Mouse (Mus musculus): Measurements from ENCODE around the gene Tmem131l.
A peak's percentile ranks its signal among the peaks of the same experiment; 100 is the strongest.

The Tmem131l gene

GRCm38 (mm10) chr3:84039646-84040475 is at the start of gene Tmem131l:
Gene Tmem131l, minus strand, starts transcription at chr3:84040175.
- no peak for DNase-seq (ENCODE audit: low read depth, low spot score)

DNA sequence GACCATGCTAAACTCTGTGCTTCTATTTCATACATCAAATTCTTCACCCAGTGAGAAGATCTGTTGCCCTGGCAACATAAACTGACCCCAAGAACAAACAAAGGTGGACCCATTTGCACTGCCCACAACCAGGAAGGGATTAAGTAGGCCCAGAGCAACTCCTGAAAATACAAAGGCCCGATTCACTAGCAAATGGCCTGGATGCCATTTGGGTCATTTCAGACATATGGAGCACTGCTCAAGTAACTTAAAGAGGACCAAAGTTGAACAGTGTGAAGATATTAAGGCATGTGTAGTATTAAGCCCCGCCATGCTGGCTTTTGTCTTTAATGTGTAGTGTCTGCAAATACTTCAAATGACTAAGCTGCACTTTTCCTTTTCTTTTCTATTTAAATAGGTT is 46.9 kb upstream of the Tmem131l start:
- no peak for DNase-seq (ENCODE audit: low read depth, low spot score)

DNA sequence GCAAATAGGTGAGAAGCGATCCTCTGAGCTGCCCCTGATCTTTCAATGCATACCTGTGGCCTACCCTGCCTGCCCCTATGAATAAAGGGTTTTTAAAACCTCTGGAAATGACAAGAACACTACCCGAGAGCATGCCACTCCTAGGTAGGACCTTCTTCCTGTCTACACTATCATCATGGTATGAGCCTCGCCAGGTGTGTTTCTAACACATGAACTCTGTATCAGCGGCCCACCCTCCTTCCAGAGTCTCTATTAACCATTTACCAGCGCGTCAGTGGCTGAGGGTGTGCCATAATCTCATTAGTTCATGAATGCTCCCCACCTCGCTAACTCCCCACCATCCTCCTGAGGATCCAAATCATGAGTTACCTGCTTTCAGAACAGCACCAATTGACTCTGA is 46.4 kb upstream of the Tmem131l start:
- DNase-seq (ENCODE audit: low read depth, low spot score), result no peak

GRCm38 (mm10) chr3:84085429-84085828 is 45.5 kb upstream of the Tmem131l start:
- DNase-seq (ENCODE audit: low read depth, low spot score), result no peak

- peak; percentile 40 for DNase-seq (ENCODE audit: low read depth, low spot score)
Measured at GRCm38 (mm10) chr3:84081208-84081722, 41.3 kb upstream of the Tmem131l start.

GRCm38 (mm10) chr3:84080074-84080473 is 40.1 kb upstream of the Tmem131l start:
- DNase-seq (ENCODE audit: low read depth, low spot score), result no peak

DNA sequence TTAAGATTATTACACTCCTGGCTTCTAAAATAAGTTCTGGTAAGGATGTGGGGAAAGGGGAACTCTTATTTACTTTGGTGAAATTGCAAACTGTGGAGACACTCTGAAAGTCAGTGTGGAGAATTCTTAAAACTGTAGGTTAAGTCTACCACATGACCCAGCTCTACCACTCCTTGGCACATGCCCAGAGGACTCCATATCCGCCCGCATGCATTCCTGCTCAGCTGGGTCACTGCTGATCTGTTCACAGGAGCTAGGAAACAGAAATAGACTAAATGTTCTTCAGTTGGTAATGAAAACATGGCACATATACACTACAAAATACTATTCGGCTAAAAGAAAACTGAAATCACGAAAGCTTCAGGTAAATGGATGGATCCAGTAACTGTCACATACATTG is 37.5 kb upstream of the Tmem131l start:
- no peak for DNase-seq (ENCODE audit: low read depth, low spot score)

DNA sequence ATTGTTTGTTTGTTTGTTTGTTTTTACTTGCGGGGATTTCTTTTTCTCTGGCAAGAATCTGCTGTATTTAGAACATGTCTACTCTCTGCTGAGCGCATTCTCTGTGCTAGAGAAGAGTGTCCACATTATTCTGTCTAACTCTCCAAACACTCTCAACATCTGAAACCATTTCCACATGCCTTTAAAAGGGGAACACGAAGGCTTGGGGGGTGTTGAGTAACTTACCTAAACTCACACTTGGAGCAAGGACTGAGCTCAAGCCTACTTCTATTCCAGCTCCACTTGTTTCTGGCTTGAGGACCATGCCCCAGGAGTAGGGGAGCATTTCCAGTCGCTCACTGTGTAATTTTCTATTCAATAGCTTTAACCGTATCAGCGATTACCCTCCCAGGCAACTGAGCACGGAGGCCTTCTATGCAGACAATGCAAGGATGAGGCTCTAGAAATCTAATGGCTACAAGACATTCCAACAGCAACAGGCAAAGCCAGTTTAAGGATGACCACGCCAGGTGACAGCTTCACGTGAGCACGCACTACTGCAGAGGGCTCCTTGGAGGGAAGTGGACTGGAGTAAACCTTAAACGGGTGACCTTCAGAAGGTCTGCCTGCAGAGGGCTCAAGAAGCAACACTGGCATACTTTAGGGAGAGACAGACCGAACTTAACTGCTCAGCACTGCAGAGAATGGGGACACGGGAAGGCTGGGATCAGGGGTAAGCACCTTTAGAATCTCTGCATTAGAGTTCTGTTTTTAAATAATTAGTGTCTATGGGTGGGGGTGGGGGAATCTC is 36.8 kb upstream of the Tmem131l start:
- no peak for DNase-seq (ENCODE audit: low read depth, low spot score)

DNA sequence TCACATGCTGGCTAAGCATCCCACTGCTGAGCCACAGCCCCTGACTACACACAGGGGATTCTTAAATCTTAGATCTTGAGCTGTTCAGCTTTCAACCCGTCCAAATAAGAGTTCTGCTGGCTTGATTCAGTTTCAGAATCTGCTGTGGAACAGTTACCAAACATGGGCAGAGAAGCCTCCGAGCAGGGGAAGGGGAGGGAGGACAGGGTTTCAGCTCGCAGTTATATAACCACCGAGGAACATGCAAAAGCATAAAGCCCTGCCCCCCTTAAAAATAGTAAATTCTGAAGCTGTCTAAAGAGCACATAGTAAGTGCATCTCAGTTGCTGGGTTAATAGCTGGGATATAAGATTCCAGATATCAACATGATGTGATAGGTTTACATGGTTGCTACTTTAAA is 35.5 kb upstream of the Tmem131l start:
- no peak for DNase-seq (ENCODE audit: low read depth, low spot score)

DNA sequence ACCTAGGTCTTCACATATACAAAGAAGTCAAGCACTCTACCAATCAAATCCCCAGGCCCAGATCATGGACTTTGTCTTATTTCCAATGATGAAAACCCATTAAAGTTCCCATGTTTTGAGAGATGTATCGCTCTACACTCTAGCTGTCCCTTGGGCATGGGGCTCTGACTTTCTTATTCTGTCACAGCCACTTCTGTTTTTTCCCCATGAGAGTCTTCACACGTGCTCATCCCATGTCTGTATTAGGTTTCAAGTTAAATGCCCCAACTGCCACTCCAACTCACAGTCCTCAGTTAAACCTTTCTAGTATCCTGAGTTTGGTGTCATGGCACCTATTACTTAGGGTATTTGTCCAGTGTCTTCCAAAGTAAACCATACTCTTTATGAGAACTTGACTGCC is 34.8 kb upstream of the Tmem131l start:
- DNase-seq (ENCODE audit: low read depth, low spot score), result no peak

GRCm38 (mm10) chr3:84071641-84072040 is 31.7 kb upstream of the Tmem131l start:
- no peak for DNase-seq (ENCODE audit: low read depth, low spot score)

GRCm38 (mm10) chr3:84070811-84071210 is 30.8 kb upstream of the Tmem131l start:
- no peak for DNase-seq (ENCODE audit: low read depth, low spot score)

- DNase-seq (ENCODE audit: low read depth, low spot score), result no peak
Measured at GRCm38 (mm10) chr3:84068831-84069709, 29.1 kb upstream of the Tmem131l start.

DNA sequence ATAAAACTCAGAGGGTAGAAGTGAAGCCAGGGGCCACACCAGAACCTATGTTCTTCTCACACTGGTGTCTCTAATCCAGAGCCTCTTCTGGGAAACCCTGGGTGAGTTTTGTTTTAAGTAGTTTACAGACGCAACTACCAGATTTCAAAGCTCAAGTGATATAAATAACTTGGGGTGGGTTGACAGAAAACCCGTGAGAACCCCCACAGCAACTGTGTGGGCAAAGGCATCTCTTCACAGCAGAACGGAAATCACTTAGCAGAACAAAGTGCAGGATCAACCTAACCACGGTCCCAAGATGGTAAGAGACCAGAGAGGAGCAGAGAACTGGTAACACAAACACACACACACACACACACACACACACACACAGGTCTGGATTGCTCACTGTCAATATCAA is 25.9 kb upstream of the Tmem131l start:
- no peak for DNase-seq (ENCODE audit: low read depth, low spot score)

GRCm38 (mm10) chr3:84063369-84063914 is 23.5 kb upstream of the Tmem131l start:
- no peak for DNase-seq (ENCODE audit: low read depth, low spot score)

DNA sequence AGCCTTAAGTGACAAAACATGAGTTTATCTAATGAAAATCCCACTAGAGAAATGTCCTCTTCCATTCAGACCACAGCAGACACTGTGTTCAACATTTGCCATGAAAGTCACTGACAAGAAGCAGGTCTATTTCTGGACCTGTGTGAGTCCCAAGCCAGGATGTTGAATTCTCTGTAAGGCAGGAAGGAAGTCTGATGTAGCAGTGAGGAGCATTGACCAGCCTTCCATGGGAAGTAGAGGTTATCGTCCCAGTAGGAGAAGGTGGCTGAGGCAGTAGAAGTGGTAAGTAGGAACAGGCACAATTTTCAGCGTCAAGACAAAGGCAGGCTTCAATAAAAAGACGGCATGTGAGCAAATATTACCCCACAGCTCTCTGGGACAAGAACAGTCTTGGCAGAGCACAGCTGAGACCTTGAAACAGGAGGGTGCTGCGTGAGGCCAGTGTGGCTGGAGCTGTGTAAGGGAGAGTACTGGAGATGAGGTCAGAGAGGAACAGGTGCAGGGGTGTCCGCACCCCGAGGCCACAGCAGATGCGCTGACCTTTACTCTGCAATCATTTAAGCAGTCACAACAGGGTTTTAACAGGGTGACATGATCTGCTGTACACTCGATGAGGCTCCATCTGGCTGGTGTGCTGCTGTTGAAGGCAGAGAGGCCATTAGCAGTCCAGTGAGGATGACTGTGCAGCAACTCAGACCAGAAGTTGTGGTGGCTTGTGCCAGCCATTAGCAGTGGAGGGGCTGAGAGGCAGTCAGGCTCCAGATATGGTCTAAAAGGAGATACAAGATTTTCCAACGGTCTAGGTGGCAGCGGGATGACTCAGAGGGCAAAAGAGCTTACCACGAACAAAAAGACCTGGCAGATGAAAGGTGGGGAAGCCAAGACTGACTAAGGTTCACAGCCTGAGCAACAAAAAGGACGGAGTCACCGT is 21.8 kb upstream of the Tmem131l start:
- no peak for DNase-seq (ENCODE audit: low read depth, low spot score)

DNA sequence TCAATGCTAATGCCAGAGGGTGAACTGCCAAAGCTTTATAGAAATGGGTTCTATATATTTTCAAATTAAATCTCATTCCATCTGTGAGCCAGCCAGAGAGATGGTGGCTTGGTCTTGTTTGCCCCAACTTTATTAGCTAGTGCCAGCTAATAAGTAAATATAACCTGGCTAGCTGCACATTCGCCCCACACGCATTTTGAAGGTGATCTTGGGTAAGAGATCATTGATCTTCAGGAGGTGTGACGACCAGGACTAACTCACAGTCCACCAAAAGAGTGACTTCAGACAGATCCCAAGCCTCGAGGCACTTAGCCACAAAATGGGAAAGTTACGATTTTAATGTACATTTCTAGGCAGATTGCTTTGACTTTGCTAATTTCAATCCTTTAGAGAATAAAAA is 21.0 kb upstream of the Tmem131l start:
- DNase-seq (ENCODE audit: low read depth, low spot score), result no peak

DNA sequence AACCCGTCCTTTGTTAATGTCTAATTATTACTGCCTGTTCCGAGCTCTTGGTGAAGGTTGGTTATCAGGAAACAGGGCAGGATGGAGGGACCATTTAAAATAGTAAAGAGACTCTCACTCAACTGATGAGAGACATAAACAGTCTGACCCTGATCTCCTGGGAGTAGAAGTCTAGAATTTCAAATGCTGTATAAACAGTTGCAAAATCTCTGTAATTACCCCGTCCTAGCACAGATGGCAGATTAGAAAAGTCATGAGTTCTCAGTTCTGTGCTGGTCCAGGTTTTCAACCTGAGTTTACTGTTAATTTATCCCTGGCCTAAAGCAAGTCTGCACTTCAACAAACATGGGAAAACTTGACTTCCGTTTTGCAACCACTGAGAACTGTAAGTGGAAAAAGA is 20.2 kb upstream of the Tmem131l start:
- DNase-seq (ENCODE audit: low read depth, low spot score), result no peak

DNA sequence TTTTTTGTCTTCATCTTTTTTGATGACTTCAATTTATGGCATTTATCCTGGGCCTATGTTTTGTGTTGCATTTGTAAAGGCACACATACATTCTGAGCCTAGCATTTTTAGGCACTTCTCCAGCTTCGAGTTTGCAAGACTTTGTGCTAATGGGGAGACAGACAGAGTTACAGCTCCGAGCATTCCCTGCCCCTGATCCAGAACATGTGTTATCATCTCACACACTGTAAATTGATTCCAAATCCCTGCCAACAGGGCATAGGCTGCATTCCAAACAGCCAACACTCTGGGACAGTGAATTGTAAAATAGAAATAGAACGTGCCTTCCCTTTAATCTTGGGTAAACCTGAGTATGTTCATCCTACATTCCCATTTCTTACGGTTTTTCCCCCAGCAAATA is 19.7 kb upstream of the Tmem131l start:
- no peak for DNase-seq (ENCODE audit: low read depth, low spot score)

DNA sequence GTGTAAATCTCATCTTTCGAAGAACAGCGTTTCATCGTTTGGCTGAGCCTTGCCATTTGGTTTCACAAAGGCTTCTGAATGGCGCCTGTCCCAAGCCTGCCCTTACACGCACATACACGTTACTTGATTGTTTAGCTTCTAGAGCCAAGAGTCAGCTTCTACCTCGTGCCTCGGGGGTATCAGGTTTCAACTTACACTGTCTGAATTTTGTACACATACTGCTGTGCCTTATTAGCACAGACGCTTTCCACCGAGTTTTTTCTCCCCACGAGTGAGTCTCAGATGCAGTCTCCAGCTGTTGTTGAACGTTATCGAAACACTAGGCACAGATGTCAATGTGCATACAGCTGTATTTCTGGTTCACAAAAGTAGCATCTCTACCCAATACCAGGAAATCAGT is 19.3 kb upstream of the Tmem131l start:
- no peak for DNase-seq (ENCODE audit: low read depth, low spot score)
